Mouse (Mus musculus): ENCODE data around the gene Nppa. TPM values are rescaled to one million over a fixed set of nuclear protein-coding genes. Genes with fewer than 3 reads are reported as not detected.
"Not testable (repeated sequence)": the region's sequence is repeated elsewhere in the genome, so short reads cannot be mapped to it uniquely, and the experiment has no call there.

Gene Nppa
- polyA plus RNA-seq, 1 experiment, result 0.32 TPM

GRCm38 (mm10) chr4:148046450-148047031 lies 46.0 kb downstream of the Nppa start:
- Histone ChIP-seq H3K4me1 (ENCODE audit: control insufficient read depth, insufficient read depth, insufficient read length) (peaks cover 4% of the 10 kb centered on the region; the same call in 1 of the 2 replicates), H3K27ac (ENCODE audit: insufficient read depth, low read length) (no peak overlapping the region), H3K27me3 (ENCODE audit: control insufficient read depth, insufficient read depth, low read length) (no peaks in the 10 kb centered on the region), H3K4me3 (ENCODE audit: extremely low read depth, insufficient read depth, insufficient read length) (no peak overlapping the region), H3K36me3 (ENCODE audit: control insufficient read depth, insufficient read depth, low read length) (peaks cover 12% of the 10 kb centered on the region)
- no peak for DNase-seq (ENCODE audit: low read depth in 1 of 2, low spot score in 2 of 2)
- TF ChIP-seq CTCF (IDR thresholded peaks at IDR 0.05; ENCODE audit: extremely low read depth, insufficient read depth, insufficient read length, insufficient replicate concordance) (no peak), POLR2A (IDR thresholded peaks at IDR 0.05; ENCODE audit: low read depth, low read length) (no peak)
- 60% methylated on average over 4 of the region's 4 CpGs for WGBS

GRCm38 (mm10) chr4:148050396-148050914 lies 49.9 kb downstream of the Nppa start:
- DNase-seq (ENCODE audit: low read depth in 1 of 2, low spot score in 2 of 2); H3K27ac ChIP-seq (ENCODE audit: insufficient read depth, low read length); H3K27me3 ChIP-seq (ENCODE audit: control insufficient read depth, insufficient read depth, low read length); H3K4me3 ChIP-seq (ENCODE audit: extremely low read depth, insufficient read depth, insufficient read length); H3K4me1 ChIP-seq (ENCODE audit: control insufficient read depth, insufficient read depth, insufficient read length): not testable (repeated sequence)
- peaks cover 24% of the 10 kb centered on the region for H3K36me3 ChIP-seq (ENCODE audit: control insufficient read depth, insufficient read depth, low read length)
- 92% methylated on average over 3 of the region's 3 CpGs for WGBS

GRCm38 (mm10) chr4:148051046-148051776 lies 50.7 kb downstream of the Nppa start:
- DNase-seq (ENCODE audit: low read depth in 1 of 2, low spot score in 2 of 2), result no peak
- Histone ChIP-seq H3K27ac (ENCODE audit: insufficient read depth, low read length) (no peak overlapping the region), H3K36me3 (ENCODE audit: control insufficient read depth, insufficient read depth, low read length) (peaks cover 31% of the 10 kb centered on the region), H3K4me1 (ENCODE audit: control insufficient read depth, insufficient read depth, insufficient read length) (no peaks in the 10 kb centered on the region), H3K4me3 (ENCODE audit: extremely low read depth, insufficient read depth, insufficient read length) (no peak overlapping the region), H3K27me3 (ENCODE audit: control insufficient read depth, insufficient read depth, low read length) (no peaks in the 10 kb centered on the region)
- TF ChIP-seq POLR2A (IDR thresholded peaks at IDR 0.05; ENCODE audit: low read depth, low read length), result no peak
- 96% methylated on average over 13 of the region's 13 CpGs for WGBS

Other genes with a start within 250 kb of the Nppa start
- 0.48 and 0.53 TPM in 2 replicates for gene Zfp984, start 190.9 kb upstream of the Nppa start, polyA plus RNA-seq (2012; rRNA removed)
- gene Zfp933, start 152.4 kb upstream of the Nppa start, polyA plus RNA-seq (2012; rRNA removed), result 0.35 and 0.37 TPM in 2 replicates
- gene Miip, start 131.9 kb upstream of the Nppa start, polyA plus RNA-seq (2012; rRNA removed), result 72.2 and 146 TPM in 2 replicates
- gene Fv1, start 131.7 kb upstream of the Nppa start, polyA plus RNA-seq (2012; rRNA removed), result 0.64 and 1.1 TPM in 2 replicates
- gene Mfn2, start 96.0 kb upstream of the Nppa start, polyA plus RNA-seq (2012; rRNA removed), result 18.4 and 18.8 TPM in 2 replicates
- gene Plod1, start 64.0 kb upstream of the Nppa start, polyA plus RNA-seq (2012; rRNA removed), result 16.2 and 16.7 TPM in 2 replicates
- 80.5 and 111 TPM in 2 replicates for gene 2510039O18Rik, start 59.8 kb upstream of the Nppa start, polyA plus RNA-seq (2012; rRNA removed)
- not detected in 2 replicates for gene Nppb, start 14.9 kb upstream of the Nppa start, polyA plus RNA-seq (2012; rRNA removed)
- 9.8 and 12.1 TPM in 2 replicates for gene Clcn6, start 38.1 kb downstream of the Nppa start, polyA plus RNA-seq (2012; rRNA removed)
- 19.7 and 22.3 TPM in 2 replicates for gene Mthfr, start 38.4 kb downstream of the Nppa start, polyA plus RNA-seq (2012; rRNA removed)
- gene Agtrap, start 87.3 kb downstream of the Nppa start, polyA plus RNA-seq (2012; rRNA removed), result 23.7 and 24.2 TPM in 2 replicates
- 21.0 and 24.7 TPM in 2 replicates for gene Mad2l2, start 129.7 kb downstream of the Nppa start, polyA plus RNA-seq (2012; rRNA removed)
- gene Draxin, start 130.0 kb downstream of the Nppa start, polyA plus RNA-seq (2012; rRNA removed), result 1.9 and 2.5 TPM in 2 replicates
- 30.8 and 31.6 TPM in 2 replicates for gene Fbxo6, start 151.4 kb downstream of the Nppa start, polyA plus RNA-seq (2012; rRNA removed)
- gene Fbxo44, start 159.8 kb downstream of the Nppa start, polyA plus RNA-seq (2012; rRNA removed), result 3.5 and 8.1 TPM in 2 replicates
- 0.14 and 0.28 TPM in 2 replicates for gene Fbxo2, start 159.9 kb downstream of the Nppa start, polyA plus RNA-seq (2012; rRNA removed)